Mouse (Mus musculus) liver, postnatal 0 days (tissue): ENCODE measurements around the gene Insl5. TPM values are rescaled to one million over a fixed set of nuclear protein-coding genes. Genes with fewer than 3 reads are reported as not detected.

Source experiments
- ATAC-seq: fragments of 200-750 bp; cut with Nextera tagmentation; 2 replicates; pipeline ENCODE4 v1.8.0; 2017; ENCODE audit warnings: mild to moderate bottlenecking, moderate library complexity
- DNase-seq: peaks from one replicate; pipeline ENCODE4 v3.0.0-alpha.2; 2016
- H3K27ac ChIP-seq: fragments of 300-500 bp; sonication (generic); 2 replicates; pipeline ENCODE4 v1.5.1; 2014; ENCODE audit warnings: antibody characterized with exemption, moderate library complexity, mild to moderate bottlenecking, low read depth
- H3K27me3 ChIP-seq: fragments of 300-500 bp; sonication (generic); 2 replicates; pipeline ENCODE4 v1.6.1; 2014; ENCODE audit warnings: low read length, control low read depth, mixed read lengths; ENCODE audit not compliant: insufficient read depth
- H3K36me3 ChIP-seq: fragments of 300-500 bp; sonication (generic); replicated peaks from 2 replicates; pipeline ENCODE4 v1.6.1; 2014; ENCODE audit warnings: mild to moderate bottlenecking, control low read depth, low read length, moderate library complexity, mixed read lengths; ENCODE audit not compliant: insufficient read depth
- H3K4me1 ChIP-seq: fragments of 300-500 bp; sonication (generic); 2 replicates; pipeline ENCODE4 v1.6.1; 2014; ENCODE audit warnings: antibody characterized with exemption, mild to moderate bottlenecking, control low read depth; ENCODE audit not compliant: insufficient read depth
- H3K4me2 ChIP-seq: fragments of 300-500 bp; sonication (generic); 2 replicates; pipeline ENCODE4 v1.6.1; 2014; ENCODE audit warnings: low read depth, mild to moderate bottlenecking, low read length, moderate library complexity, mixed read lengths
- H3K4me3 ChIP-seq: fragments of 300-500 bp; sonication (generic); 2 replicates; pipeline ENCODE4 v1.5.1; 2014; ENCODE audit warnings: low read depth, low read length
- H3K9ac ChIP-seq: fragments of 300-500 bp; sonication (generic); replicated peaks from 2 replicates; pipeline ENCODE4 v1.6.1; 2014; ENCODE audit warnings: mild to moderate bottlenecking, moderate library complexity
- H3K9me3 ChIP-seq: fragments of 300-500 bp; sonication (generic); 2 replicates; pipeline ENCODE4 v1.6.1; 2016; ENCODE audit warnings: mild to moderate bottlenecking, control low read depth, low read length, mixed read lengths
- CTCF ChIP-seq: sonication (generic); IDR thresholded peaks from 2 replicates; pipeline ENCODE4 v1.5.1; 2016; ENCODE audit warnings: antibody characterized with exemption, low read depth
- EP300 ChIP-seq: IDR thresholded peaks from 2 replicates; pipeline ENCODE4 v1.6.1; 2016; ENCODE audit warnings: antibody characterized with exemption, low read depth, mild to moderate bottlenecking
- WGBS: fragments of 180-500 bp; shearing (Covaris S2); extraction: QIAGEN DNeasy Blood & Tissue Kit; methylation state at CpG from one replicate; pipeline ENCODE4 v1.1.7; 2014; ENCODE audit not compliant: insufficient replicate concordance; 5-methylcytosine and 5-hydroxymethylcytosine counted together
- polyA plus RNA-seq: library from polyadenylated mRNA; unstranded; fragments of >200 nt; fragmentation: Nextera tagmentation; extraction: Ambion mirVana; gene quantifications from 2 replicates; pipeline ENCODE4 v1.2.1, GENCODE M21; 2015

Gene Insl5
- polyA plus RNA-seq, 1 experiment from 2014 or later = not detected

GRCm38 (mm10) chr4:103004681-103005080 lies 22.0 kb downstream of the Insl5 start:
- no peak overlapping the region for H3K4me2 ChIP-seq
- H3K27me3 ChIP-seq = no peaks in the 10 kb centered on the region
- ATAC-seq (no peak), DNase-seq (no peak)
- no peak overlapping the region for H3K4me3 ChIP-seq
- WGBS = 78% methylated on average over 4 of the region's 4 CpGs
- H3K27ac ChIP-seq = no peak overlapping the region
- H3K4me1 ChIP-seq = no peaks in the 10 kb centered on the region
- H3K9me3 ChIP-seq = no peaks in the 10 kb centered on the region
- TF ChIP-seq CTCF (no peak), EP300 (no peak)
- no peaks in the 10 kb centered on the region for H3K36me3 ChIP-seq
- no peak overlapping the region for H3K9ac ChIP-seq

GRCm38 (mm10) chr4:102991685-102992084 lies 35.0 kb downstream of the Insl5 start:
- Histone ChIP-seq H3K27me3 (no peaks in the 10 kb centered on the region), H3K27ac (no peak overlapping the region), H3K9ac (no peak overlapping the region), H3K9me3 (no peaks in the 10 kb centered on the region), H3K4me1 (no peaks in the 10 kb centered on the region), H3K36me3 (no peaks in the 10 kb centered on the region), H3K4me3 (no peak overlapping the region), H3K4me2 (no peak overlapping the region)
- TF ChIP-seq CTCF = no peak
- TF ChIP-seq EP300 = no peak
- ATAC-seq (no peak), DNase-seq (no peak)
- 78% methylated on average over 3 of the region's 3 CpGs for WGBS

DNA sequence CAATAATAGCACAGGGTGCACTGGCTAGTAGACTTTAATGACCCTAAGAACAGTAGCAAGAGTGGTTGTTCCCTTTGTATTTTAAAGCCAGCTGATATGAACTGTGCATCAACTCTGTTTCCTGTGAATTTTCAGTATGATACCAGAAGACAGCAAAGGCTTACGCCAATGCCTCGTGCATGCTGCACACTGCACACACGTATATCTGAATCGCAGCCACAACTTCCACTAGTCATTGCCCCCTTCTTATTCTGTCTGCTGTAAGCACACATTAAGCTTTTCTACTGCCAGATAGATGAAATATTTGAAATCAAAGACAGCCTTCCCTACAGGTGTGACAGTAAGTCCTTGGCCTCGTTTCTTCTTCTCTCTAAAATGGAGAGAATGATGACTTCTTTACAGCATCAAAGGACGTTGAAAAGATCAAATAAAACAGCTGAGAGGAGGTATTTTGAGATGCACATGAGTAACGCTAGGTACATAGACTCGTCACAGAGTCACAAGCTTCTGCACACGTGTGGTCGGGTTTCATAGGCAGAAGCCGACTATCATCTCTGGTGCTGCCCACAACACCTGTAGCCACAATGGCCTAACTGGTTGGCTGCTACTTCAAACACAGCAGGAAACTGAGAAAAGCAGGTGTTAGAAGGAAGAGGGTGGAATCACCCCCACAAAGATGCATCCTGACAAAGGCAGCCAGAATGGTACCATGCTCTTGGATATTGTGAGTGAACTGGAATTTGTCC lies 35.9 kb downstream of the Insl5 start:
- TF ChIP-seq EP300 (no peak), CTCF (no peak)
- Histone ChIP-seq H3K27me3 (no peaks in the 10 kb centered on the region), H3K4me1 (no peaks in the 10 kb centered on the region), H3K9ac (no peak overlapping the region), H3K4me2 (no peak overlapping the region), H3K9me3 (no peaks in the 10 kb centered on the region), H3K36me3 (no peaks in the 10 kb centered on the region), H3K27ac (no peak overlapping the region), H3K4me3 (no peak overlapping the region)
- DNase-seq = no peak
- WGBS = 74% methylated on average over 11 of the region's 11 CpGs
- no peak for ATAC-seq

DNA sequence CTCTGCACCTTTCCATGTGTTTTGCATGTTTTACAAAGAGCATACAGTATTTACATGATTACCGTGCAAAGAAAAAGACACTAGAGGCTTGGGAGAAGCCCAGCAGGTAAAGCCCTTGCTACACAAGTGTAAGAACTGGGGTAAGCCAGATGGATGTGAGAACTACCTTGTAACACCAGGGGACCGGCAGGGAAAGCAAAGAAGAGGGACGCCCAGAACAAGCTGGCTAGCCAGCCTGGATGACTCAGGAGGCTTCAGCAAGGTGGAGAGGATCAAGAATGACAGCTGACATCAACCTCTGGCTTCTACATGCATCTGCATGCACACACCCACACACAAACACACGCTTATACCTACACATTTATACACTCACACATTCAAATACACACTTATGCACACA lies 36.6 kb downstream of the Insl5 start:
- WGBS = 68% methylated on average over 4 of the region's 4 CpGs
- TF ChIP-seq EP300 (no peak), CTCF (no peak)
- H3K27ac ChIP-seq = no peak overlapping the region

DNA sequence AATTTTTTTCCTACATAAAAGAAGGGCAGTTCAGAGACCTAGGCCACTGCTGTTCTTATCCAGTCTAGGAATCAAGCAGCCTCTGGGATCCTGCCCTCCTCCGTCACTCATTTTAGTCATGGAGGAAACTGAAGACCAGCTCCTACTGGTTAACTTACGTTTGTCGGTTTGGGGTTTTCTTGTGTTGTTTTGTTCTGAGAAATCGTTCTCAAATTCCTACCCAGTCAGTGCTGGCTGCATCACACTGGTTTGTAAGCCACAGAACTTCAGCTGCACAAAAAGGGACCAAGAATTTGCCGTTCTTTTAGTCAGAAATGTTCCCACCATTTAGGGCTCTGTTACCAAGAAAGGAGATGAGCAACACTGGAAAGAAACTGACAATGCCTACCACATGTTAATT lies 37.3 kb downstream of the Insl5 start:
- H3K27ac ChIP-seq = no peak overlapping the region
- no peak overlapping the region for H3K4me3 ChIP-seq
- H3K4me1 ChIP-seq = no peaks in the 10 kb centered on the region
- no peak overlapping the region for H3K9ac ChIP-seq
- DNase-seq = no peak
- no peak for ATAC-seq
- H3K9me3 ChIP-seq = no peaks in the 10 kb centered on the region
- WGBS = 68% methylated on average over 5 of the region's 5 CpGs
- H3K27me3 ChIP-seq = no peaks in the 10 kb centered on the region
- no peak overlapping the region for H3K4me2 ChIP-seq
- no peaks in the 10 kb centered on the region for H3K36me3 ChIP-seq
- TF ChIP-seq CTCF (no peak), EP300 (no peak)

More for the DNA sequence above, 36.6 kb downstream of the Insl5 start:
- Histone ChIP-seq H3K4me2 (no peak overlapping the region), H3K36me3 (no peaks in the 10 kb centered on the region), H3K4me1 (no peaks in the 10 kb centered on the region), H3K4me3 (no peak overlapping the region), H3K9me3 (no peaks in the 10 kb centered on the region), H3K9ac (no peak overlapping the region), H3K27me3 (no peaks in the 10 kb centered on the region)
- no peak for ATAC-seq
- DNase-seq = no peak

- 71% methylated on average over 6 of the region's 6 CpGs for WGBS
- no peak for ATAC-seq
- no peak for DNase-seq
Observed at GRCm38 (mm10) chr4:102988526-102988925, 38.1 kb downstream of the Insl5 start.

DNA sequence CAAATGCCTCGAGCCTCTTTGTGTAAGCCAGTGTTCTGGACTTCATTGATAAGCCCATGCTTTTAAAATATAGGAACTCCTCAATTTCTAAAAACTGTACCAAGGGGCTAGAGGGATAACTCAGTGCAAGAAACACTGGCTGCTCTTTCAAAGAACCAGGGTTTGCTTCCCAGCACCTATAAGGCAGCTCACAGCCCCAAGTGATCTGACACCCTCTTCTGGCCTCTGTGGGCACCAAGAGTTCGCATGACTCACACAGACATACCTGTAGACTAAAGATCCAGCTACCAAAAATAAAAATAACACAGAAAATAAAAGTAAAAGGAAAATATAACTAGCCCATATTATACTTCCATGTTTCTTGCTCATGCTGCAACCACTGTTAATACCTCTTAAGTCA lies 38.9 kb downstream of the Insl5 start:
- WGBS = 65% methylated on average over 2 of the region's 2 CpGs
- H3K4me1 ChIP-seq = no peaks in the 10 kb centered on the region
- no peak overlapping the region for H3K4me2 ChIP-seq
- no peak overlapping the region for H3K9ac ChIP-seq
- H3K4me3 ChIP-seq = no peak overlapping the region
- H3K36me3 ChIP-seq = no peaks in the 10 kb centered on the region
- H3K27me3 ChIP-seq = no peaks in the 10 kb centered on the region
- ATAC-seq = no peak
- H3K27ac ChIP-seq = no peak overlapping the region
- H3K9me3 ChIP-seq = no peaks in the 10 kb centered on the region
- DNase-seq = no peak
- TF ChIP-seq EP300 (no peak), CTCF (no peak)

More at GRCm38 (mm10) chr4:102988526-102988925, 38.1 kb downstream of the Insl5 start:
- Histone ChIP-seq H3K4me1 (no peaks in the 10 kb centered on the region), H3K9me3 (no peaks in the 10 kb centered on the region), H3K4me3 (no peak overlapping the region), H3K4me2 (no peak overlapping the region), H3K27ac (no peak overlapping the region), H3K27me3 (no peaks in the 10 kb centered on the region), H3K9ac (no peak overlapping the region), H3K36me3 (no peaks in the 10 kb centered on the region)
- TF ChIP-seq EP300 (no peak), CTCF (no peak)
